Mouse (Mus musculus) CD4-positive, CD25-positive, alpha-beta regulatory T cell, adult 4 months (primary cell): ENCODE results near the gene Slc35d1. TPM values are rescaled to one million over a fixed set of nuclear protein-coding genes. Genes with fewer than 3 reads are reported as not detected.

ENCODE experiments used
- ATAC-seq: one replicate; pipeline ENCODE4 v1.8.0; 2017
- polyA plus RNA-seq, 2 experiments: library from polyadenylated mRNA; unstranded; fragments of 100-300 nt; shearing (Covaris generic); gene quantifications; one replicate each; pipeline ENCODE4 v1.2.1; 2017

Gene Slc35d1
- 10 to 100 TPM; 45.3 to 48.8 TPM for polyA plus RNA-seq

GRCm38 (mm10) chr4:103214925-103215820, at the start of gene Slc35d1:
Gene Slc35d1, minus strand, starts transcription at chr4:103215164.
- ATAC-seq = peak; percentile 42

DNA sequence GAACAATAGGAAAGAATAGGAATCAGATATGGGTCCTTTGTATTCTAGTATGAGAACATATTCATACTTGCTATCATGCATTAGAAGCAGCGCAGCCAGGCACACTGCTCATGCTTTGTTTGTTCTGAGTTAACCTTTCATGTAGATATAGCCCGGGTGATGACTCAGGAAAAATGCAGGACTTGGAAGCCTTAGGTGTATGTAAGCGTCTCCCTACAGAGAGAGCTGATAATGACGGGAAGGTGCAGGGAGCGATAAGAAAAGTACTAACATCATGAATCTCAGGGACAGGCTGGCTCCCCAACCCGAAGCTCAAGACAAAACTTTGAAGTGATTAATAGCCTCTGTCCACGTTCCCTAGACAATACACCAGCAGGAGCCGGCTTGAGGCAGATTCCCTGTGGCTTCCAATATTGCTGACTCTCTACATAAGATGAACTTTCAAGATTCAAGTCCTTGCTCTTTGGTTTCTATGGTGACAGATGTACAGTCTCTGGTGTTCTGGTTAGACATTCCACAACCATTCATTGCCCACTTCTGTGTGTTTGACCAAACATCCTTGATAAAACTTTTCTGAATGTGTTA, 48.9 kb upstream of the Slc35d1 start:
- no peak for ATAC-seq

DNA sequence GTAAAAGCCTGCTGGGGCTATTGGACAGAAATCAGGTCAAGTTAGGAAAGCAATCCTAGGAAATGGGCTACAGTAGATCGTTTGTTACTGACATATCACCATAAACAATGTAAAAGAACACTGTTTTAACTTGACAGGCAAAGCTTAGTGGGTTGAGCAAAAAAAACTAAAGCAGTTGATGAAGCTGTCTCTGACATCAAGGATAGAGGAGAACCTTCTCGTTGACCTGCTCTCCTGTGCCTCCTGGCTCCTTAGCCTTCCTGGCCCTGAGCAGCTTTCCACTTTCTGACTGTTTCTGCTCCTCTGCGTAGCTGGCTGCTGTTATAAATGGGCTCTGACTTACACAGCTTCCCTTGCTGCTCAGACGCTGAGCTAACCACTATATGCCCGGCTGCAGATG, 48.4 kb upstream of the Slc35d1 start:
- no peak for ATAC-seq

DNA sequence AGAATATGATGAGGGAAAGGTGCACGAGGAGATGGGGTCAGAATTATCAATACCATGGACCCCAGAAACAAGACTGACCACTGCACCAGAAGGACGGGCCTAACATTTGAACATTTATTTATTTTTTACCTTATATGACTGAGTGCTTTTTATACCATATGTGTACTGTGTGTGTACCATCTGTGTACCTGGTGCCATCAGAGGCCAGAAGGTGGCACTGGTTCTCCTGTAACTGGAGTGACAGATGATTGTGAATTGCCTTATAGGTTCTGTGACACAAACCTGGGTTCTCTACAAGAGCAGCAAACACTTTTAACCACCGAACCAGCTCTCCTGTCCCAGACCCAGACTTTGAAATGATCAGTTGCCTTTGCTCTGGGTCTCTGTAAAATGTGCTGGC, 43.9 kb upstream of the Slc35d1 start:
- no peak for ATAC-seq

- no peak for ATAC-seq
Measured at GRCm38 (mm10) chr4:103253846-103254245, 38.9 kb upstream of the Slc35d1 start.

GRCm38 (mm10) chr4:103249436-103250085, 34.6 kb upstream of the Slc35d1 start:
- ATAC-seq = no peak

DNA sequence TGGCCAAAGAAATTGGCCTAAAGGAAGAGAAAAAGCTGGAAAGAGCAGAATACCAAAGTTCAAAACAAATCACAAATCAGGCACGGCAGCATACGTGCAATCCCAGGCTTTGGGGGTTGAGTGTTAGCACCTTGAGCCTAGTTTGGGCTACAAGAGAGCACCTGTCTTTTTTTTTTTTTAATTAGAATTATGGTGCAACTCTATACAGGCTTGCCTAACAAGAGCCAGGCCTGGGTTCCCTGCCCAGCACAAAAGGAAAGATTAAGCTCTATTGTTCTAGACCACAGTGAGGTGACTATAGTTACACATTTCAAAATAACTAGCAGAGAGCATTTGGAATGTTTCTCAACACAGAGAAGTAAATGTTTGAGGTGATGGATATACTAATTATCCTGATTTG, 32.8 kb upstream of the Slc35d1 start:
- no peak for ATAC-seq

DNA sequence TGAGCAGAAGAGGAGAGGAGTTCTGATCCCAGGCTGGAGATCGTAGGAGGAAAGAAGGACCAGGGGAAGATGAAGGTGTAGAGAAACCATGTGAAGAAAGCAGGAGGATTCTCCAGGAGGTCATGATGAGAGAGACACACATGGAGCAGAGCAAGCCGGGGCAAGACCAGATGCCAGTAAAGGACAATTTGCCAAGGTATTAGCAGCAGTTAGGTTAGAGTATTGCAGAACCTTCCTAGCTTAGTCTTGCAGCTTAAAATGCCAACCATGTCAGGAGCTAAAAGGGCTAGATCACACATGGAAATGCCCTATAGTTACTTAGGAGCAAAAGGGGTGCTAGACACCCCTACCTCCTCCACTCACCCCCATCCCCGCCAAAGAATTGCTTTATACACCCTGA, 32.3 kb upstream of the Slc35d1 start:
- no peak for ATAC-seq

GRCm38 (mm10) chr4:103232156-103232555, 17.2 kb upstream of the Slc35d1 start:
- ATAC-seq = no peak

DNA sequence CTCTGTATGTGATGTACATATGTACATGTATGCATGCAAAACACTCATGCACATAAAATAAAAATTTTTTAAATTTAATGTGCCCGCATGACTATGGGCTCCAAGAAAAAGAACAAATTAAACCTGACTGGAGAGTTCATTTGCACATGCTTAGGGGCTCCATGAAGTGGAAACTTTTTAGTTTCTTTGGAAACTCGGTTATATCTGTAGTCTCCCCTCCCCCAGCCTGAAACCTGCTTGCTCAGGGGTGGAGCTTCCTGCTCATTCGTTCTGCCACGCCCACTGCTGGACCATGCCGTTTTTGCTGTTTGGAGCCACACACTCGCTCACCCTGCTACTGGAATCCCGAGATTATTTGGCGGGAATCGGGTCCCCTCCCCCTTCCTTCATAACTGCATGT, 7.9 kb upstream of the Slc35d1 start:
- peak; percentile 13 for ATAC-seq

DNA sequence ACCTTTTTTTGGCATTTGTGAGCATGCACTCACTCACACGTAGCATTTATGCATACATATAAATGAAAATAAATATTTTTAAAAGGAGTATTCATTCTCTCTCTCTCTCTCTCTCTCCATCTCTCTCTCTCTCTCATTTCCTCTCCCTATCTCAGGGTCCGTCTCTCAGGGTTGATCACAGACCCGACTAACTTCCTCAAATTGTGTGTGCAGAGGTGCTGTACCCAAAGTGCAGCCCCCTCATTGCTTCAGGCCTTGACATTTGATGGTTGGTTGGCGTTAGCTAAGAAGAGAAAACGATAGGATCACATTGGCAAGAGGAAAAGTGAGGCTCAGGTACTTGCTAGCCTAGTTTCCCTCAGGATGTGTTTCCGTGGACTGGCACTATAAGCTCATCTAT, 6.8 kb upstream of the Slc35d1 start:
- ATAC-seq = no peak

DNA sequence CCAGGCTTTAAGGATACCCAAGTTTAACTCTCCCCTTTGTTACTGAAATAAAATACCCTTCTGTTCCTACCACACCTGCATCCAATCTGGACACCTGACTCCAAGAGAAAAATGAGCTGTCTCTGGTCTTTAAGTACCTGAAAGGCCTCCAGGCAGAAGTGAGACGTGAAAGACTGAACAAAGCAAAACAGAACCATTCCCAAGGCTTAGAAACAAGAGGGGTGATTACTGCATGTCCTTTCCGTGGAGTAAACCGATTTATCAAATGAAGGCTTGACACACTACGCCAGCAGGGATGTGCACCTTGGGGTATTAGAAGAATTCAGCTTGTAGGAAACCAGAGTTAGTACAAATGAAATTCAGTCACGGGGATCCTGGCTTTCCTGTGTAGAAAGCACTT, 4.0 kb upstream of the Slc35d1 start:
- no peak for ATAC-seq

DNA sequence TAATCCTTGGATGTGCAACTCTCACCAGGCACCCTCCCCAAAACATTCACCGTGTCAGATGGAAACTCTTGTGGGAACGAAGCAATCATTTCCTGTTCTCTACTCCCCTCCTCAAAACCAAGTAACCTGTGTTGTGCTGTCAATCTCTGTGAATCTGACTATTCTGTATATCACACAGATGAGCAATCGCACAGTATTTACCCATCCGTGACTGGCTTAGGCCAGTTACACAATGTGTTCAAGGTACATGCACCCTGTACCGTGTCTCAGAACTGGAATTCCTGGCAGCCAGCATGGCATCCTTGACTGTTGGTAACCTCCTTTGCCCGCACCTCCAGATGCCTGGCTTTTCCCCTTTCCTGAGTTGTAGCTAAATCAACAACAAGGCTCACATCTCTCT, 1.1 kb upstream of the Slc35d1 start:
- peak; percentile 56 for ATAC-seq

GRCm38 (mm10) chr4:103214498-103214924, 453 bp downstream of the Slc35d1 start:
- peak; percentile 71 for ATAC-seq

DNA sequence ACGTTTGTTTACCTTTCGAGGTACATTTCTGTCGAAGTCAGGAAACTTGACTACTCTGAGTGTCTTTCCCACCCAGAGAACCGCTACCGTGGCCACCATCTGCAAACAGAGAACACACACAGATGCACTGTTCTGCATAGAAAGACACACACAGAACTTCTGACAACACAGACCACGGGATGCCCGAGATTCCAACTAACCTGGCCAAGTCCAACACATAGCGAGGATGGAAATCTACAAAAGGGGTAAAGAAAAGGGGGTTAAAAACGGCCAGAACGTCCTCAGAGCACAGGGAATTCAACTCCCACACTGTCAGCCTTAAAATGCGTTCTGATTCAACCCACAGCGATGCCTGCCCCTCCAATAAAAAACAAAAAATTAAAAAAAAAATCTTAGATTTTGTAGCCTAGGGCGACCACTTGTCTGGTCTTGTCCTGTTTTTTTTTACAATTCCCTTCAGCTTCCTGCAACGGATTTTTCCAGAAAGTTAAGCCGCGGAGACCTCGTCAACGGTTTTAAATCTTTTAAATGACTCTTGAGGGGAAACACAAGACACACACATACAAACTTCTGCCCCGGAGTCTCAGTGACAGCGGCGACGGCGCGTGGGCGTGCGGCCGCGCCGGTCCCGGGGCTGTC, 986 bp downstream of the Slc35d1 start:
- ATAC-seq = peak; percentile 32

GRCm38 (mm10) chr4:103208553-103208952, 6.4 kb downstream of the Slc35d1 start:
- no peak for ATAC-seq

DNA sequence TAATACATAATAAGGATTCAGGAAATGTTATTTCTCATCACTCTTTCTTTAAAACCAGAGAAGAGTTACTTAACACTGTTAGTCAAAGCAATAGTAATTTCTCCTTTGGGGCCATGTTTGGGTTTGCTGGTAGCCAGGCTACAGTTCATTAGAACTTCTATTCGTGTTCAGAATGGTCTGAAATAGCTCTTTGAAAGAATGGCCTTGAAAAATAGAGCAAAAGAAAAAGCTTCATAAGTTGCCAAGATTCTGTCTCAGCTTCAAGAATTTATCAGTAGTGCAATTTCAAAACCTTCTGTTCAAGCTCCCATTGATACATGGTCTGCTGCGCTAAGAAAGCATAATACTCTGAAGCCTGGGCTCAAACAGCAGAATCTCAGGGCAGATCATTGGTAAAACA, 11.3 kb downstream of the Slc35d1 start:
- ATAC-seq = no peak

DNA sequence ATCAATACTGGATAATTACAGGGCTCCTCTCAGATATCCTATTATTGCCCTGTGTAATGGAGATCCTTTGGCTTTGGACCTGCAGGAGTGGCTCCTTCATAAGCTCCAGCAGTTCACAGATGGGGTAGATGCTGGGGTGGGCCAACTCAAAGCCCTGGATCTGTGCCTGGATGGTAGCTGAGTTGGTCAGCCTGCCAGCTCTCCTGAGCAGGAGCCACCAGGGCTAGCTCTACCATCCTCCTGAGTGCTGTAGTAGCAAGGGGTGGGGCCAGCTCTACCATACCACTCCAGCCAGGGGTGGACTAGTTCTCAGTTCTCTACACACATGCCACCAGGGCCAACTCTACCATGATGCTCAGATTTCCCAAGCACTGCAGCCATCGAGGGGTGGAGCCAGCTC, 14.9 kb downstream of the Slc35d1 start:
- no peak for ATAC-seq

GRCm38 (mm10) chr4:103199086-103199485, 15.9 kb downstream of the Slc35d1 start:
- ATAC-seq = no peak

- no peak for ATAC-seq
Measured at GRCm38 (mm10) chr4:103197401-103197800, 17.6 kb downstream of the Slc35d1 start.

GRCm38 (mm10) chr4:103192421-103192820, 22.5 kb downstream of the Slc35d1 start:
- no peak for ATAC-seq

GRCm38 (mm10) chr4:103188786-103189640, 26.0 kb downstream of the Slc35d1 start:
- ATAC-seq = no peak
